Mouse (Mus musculus) kidney, adult 8-10 months (tissue): ENCODE measurements around the gene Usp18.

ENCODE experiments used
- DNase-seq, 2 experiments: peaks; one replicate each; pipeline ENCODE4 v3.0.0; 2022

Usp18 gene

DNA sequence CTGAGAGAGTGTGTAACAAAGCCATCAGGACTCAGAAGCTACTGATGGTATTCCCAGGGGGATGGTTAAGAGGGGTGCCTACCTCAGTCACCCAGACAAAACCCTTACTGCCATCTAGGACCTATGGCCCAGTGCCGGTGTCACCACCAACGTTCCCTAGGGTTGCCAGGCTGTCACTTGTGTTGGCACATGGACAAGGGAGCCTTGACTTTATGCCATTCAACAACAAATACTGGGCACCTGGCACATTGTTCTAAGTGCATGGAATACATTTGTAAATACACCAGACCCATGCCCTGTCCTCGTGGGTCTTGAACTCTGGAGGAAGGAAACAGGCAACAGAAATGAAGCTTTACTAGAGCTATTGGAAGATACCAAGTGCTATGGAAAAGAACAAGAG, 59.9 kb downstream of the Usp18 start:
- DNase-seq = no peak

DNA sequence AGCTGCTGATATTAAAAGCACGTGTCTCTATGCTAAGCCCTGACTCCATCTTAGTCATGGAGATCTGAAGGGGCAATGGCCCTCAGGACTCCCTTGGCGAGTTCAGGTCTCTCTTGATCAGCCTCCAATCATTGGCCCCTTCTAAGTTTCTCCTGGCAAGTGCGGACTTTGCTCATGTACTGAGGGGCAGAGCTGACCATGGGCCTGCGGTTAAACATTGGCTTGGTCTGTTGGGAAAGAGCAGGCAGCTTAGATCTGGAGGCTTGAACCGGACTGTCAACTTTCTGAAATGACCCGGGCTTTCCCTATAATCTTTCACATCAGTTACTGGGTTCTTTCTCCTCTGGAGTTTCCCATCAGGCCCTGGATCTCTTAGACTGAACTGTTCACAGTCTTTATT, 65.3 kb downstream of the Usp18 start:
- peak; percentile 79 to 89 for DNase-seq

DNA sequence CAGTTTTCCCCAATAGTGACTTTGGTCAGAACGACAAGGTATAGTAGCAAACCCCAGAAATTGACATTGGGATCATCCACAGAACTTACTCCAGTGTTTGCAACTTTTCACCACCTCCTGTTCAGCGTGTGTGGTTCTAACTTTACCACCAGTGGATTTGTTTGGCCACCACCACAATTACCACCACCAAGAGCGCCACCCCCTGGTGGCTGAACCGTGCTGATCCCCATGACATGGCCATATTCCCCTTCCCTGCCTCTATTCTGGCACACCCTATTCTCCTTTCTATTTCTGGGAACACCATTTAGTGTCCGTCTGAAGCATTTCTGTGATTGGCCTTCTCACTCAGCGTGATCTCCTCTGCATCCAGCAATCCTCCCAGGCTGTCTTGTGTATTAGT, 73.4 kb downstream of the Usp18 start:
- DNase-seq = no peak
